Mouse (Mus musculus): ENCODE results near the gene Ache. TPM values are rescaled to one million over a fixed set of nuclear protein-coding genes. Genes with fewer than 3 reads are reported as not detected.

The Ache gene
- polyA plus RNA-seq, 1 experiment from 2014 or later, result 23.5 TPM

- Histone ChIP-seq H3K27me3 (replicated peaks) (no peaks in the 10 kb centered on the region), H3K36me3 (peaks cover 36% of the 10 kb centered on the region), H3K9me3 (replicated peaks) (no peaks in the 10 kb centered on the region), H3K9ac (peak overlapping the region; percentile 89), H3K4me3 (peak overlapping the region; percentile 75), H3K4me2 (peak overlapping the region; percentile 95), H3K27ac (ENCODE audit: poor library complexity, severe bottlenecking) (peak overlapping the region; percentile 87), H3K4me1 (replicated peaks) (peaks cover 39% of the 10 kb centered on the region)
- under 1% methylated on average over 22 of the region's 22 CpGs for WGBS
- ATAC-seq (ENCODE audit: insufficient number of reproducible peaks, low FRiP score), result peak; percentile 38; the same call in 1 of the 2 replicates
These were observed 26.3 kb downstream of the Ache start for GRCm38 (mm10) chr5:137313466-137314192.

GRCm38 (mm10) chr5:137314193-137315083 lies 27.1 kb downstream of the Ache start, which contains the start of gene Trip6:
Gene Trip6 (minus strand): TSS chr5:137314404.
- H3K27me3 ChIP-seq (replicated peaks), result no peaks in the 10 kb centered on the region
- H3K4me2 ChIP-seq, result peak within 1 kb of the TSS; percentile 95
- peaks cover 39% of the 10 kb centered on the region for H3K4me1 ChIP-seq (replicated peaks)
- H3K27ac ChIP-seq (ENCODE audit: poor library complexity, severe bottlenecking), result peak within 1 kb of the TSS; percentile 87
- no peaks in the 10 kb centered on the region for H3K9me3 ChIP-seq (replicated peaks)
- 18% methylated on average over 30 of the region's 30 CpGs for WGBS
- H3K4me3 ChIP-seq, result peak within 1 kb of the TSS; percentile 75
- H3K9ac ChIP-seq, result peak within 1 kb of the TSS; percentile 89
- ATAC-seq (ENCODE audit: insufficient number of reproducible peaks, low FRiP score), result peak; percentile 91
- H3K36me3 ChIP-seq, result peaks cover 32% of the 10 kb centered on the region

GRCm38 (mm10) chr5:137315084-137315903 lies 28.0 kb downstream of the Ache start:
- Histone ChIP-seq H3K27ac (ENCODE audit: poor library complexity, severe bottlenecking) (peak overlapping the region; percentile 87), H3K4me3 (no peak overlapping the region), H3K4me1 (replicated peaks) (peaks cover 39% of the 10 kb centered on the region), H3K9ac (peak overlapping the region; percentile 89), H3K9me3 (replicated peaks) (no peaks in the 10 kb centered on the region), H3K36me3 (peaks cover 32% of the 10 kb centered on the region), H3K4me2 (peak overlapping the region; percentile 95), H3K27me3 (replicated peaks) (no peaks in the 10 kb centered on the region)
- 41% methylated on average over 30 of the region's 30 CpGs for WGBS
- no peak; the same call in 1 of the 2 replicates for ATAC-seq (ENCODE audit: insufficient number of reproducible peaks, low FRiP score)

GRCm38 (mm10) chr5:137317361-137317760 lies 30.0 kb downstream of the Ache start:
- Histone ChIP-seq H3K4me1 (replicated peaks) (peaks cover 27% of the 10 kb centered on the region), H3K4me2 (no peak overlapping the region), H3K4me3 (no peak overlapping the region), H3K9ac (no peak overlapping the region), H3K9me3 (replicated peaks) (no peaks in the 10 kb centered on the region), H3K27me3 (replicated peaks) (no peaks in the 10 kb centered on the region), H3K27ac (ENCODE audit: poor library complexity, severe bottlenecking) (no peak overlapping the region), H3K36me3 (peaks cover 25% of the 10 kb centered on the region)
- 43% methylated on average over 8 of the region's 8 CpGs for WGBS
- ATAC-seq (ENCODE audit: insufficient number of reproducible peaks, low FRiP score), result no peak

GRCm38 (mm10) chr5:137318570-137318969 lies 31.3 kb downstream of the Ache start:
- Histone ChIP-seq H3K9ac (no peak overlapping the region), H3K4me1 (replicated peaks) (peaks cover 16% of the 10 kb centered on the region), H3K9me3 (replicated peaks) (no peaks in the 10 kb centered on the region), H3K36me3 (peaks cover 34% of the 10 kb centered on the region), H3K27ac (ENCODE audit: poor library complexity, severe bottlenecking) (no peak overlapping the region), H3K4me2 (no peak overlapping the region), H3K27me3 (replicated peaks) (no peaks in the 10 kb centered on the region), H3K4me3 (no peak overlapping the region)
- WGBS, result 75% methylated on average over 1 of the region's 1 CpGs
- ATAC-seq (ENCODE audit: insufficient number of reproducible peaks, low FRiP score), result no peak

GRCm38 (mm10) chr5:137320996-137321395 lies 33.7 kb downstream of the Ache start:
- 82% methylated on average over 3 of the region's 3 CpGs for WGBS
- Histone ChIP-seq H3K36me3 (peaks cover 48% of the 10 kb centered on the region), H3K27me3 (replicated peaks) (no peaks in the 10 kb centered on the region), H3K9me3 (replicated peaks) (no peaks in the 10 kb centered on the region), H3K4me2 (no peak overlapping the region), H3K4me1 (replicated peaks) (no peaks in the 10 kb centered on the region), H3K27ac (ENCODE audit: poor library complexity, severe bottlenecking) (no peak overlapping the region), H3K4me3 (no peak overlapping the region), H3K9ac (no peak overlapping the region)
- no peak for ATAC-seq (ENCODE audit: insufficient number of reproducible peaks, low FRiP score)

- no peak overlapping the region for H3K4me3 ChIP-seq
- H3K27me3 ChIP-seq (replicated peaks), result no peaks in the 10 kb centered on the region
- no peak overlapping the region for H3K4me2 ChIP-seq
- peaks cover 22% of the 10 kb centered on the region for H3K36me3 ChIP-seq
- ATAC-seq (ENCODE audit: insufficient number of reproducible peaks, low FRiP score), result no peak
- H3K27ac ChIP-seq (ENCODE audit: poor library complexity, severe bottlenecking), result no peak overlapping the region
- peaks cover 9% of the 10 kb centered on the region for H3K4me1 ChIP-seq (replicated peaks)
- 79% methylated on average over 7 of the region's 7 CpGs for WGBS
- no peak overlapping the region for H3K9ac ChIP-seq
- H3K9me3 ChIP-seq (replicated peaks), result no peaks in the 10 kb centered on the region
These were observed 43.6 kb downstream of the Ache start for GRCm38 (mm10) chr5:137330910-137331309.

GRCm38 (mm10) chr5:137332857-137333511 lies 45.7 kb downstream of the Ache start:
- Histone ChIP-seq H3K9ac (peak overlapping the region; percentile 86), H3K36me3 (peaks cover 15% of the 10 kb centered on the region), H3K4me2 (peak overlapping the region; percentile 100), H3K4me1 (replicated peaks) (peaks cover 22% of the 10 kb centered on the region), H3K4me3 (peak overlapping the region; percentile 86), H3K9me3 (replicated peaks) (no peaks in the 10 kb centered on the region), H3K27me3 (replicated peaks) (no peaks in the 10 kb centered on the region), H3K27ac (ENCODE audit: poor library complexity, severe bottlenecking) (no peak overlapping the region)
- 20% methylated on average over 15 of the region's 15 CpGs for WGBS
- ATAC-seq (ENCODE audit: insufficient number of reproducible peaks, low FRiP score), result peak; percentile 3; the same call in 1 of the 2 replicates

- H3K4me1 ChIP-seq (replicated peaks), result peaks cover 22% of the 10 kb centered on the region
- H3K27ac ChIP-seq (ENCODE audit: poor library complexity, severe bottlenecking), result no peak within 1 kb of the TSS
- under 1% methylated on average over 44 of the region's 44 CpGs for WGBS
- H3K27me3 ChIP-seq (replicated peaks), result no peaks in the 10 kb centered on the region
- H3K36me3 ChIP-seq, result peaks cover 11% of the 10 kb centered on the region
- ATAC-seq (ENCODE audit: insufficient number of reproducible peaks, low FRiP score), result peak; percentile 94
- peak within 1 kb of the TSS; percentile 86 for H3K9ac ChIP-seq
- H3K4me3 ChIP-seq, result peak within 1 kb of the TSS; percentile 86
- peak within 1 kb of the TSS; percentile 100 for H3K4me2 ChIP-seq
- no peaks in the 10 kb centered on the region for H3K9me3 ChIP-seq (replicated peaks)
These were observed 46.3 kb downstream of the Ache start, which contains the start of gene Slc12a9 for GRCm38 (mm10) chr5:137333512-137334174. Gene Slc12a9 (minus strand): TSS chr5:137333597.

- no peak for ATAC-seq (ENCODE audit: insufficient number of reproducible peaks, low FRiP score)
- H3K36me3 ChIP-seq, result peaks cover 11% of the 10 kb centered on the region
- H3K27ac ChIP-seq (ENCODE audit: poor library complexity, severe bottlenecking), result no peak overlapping the region
- H3K4me3 ChIP-seq, result no peak overlapping the region
- peaks cover 26% of the 10 kb centered on the region for H3K4me1 ChIP-seq (replicated peaks)
- peak overlapping the region; percentile 100 for H3K4me2 ChIP-seq
- 46% methylated on average over 10 of the region's 10 CpGs for WGBS
- no peak overlapping the region for H3K9ac ChIP-seq
- no peaks in the 10 kb centered on the region for H3K9me3 ChIP-seq (replicated peaks)
- H3K27me3 ChIP-seq (replicated peaks), result no peaks in the 10 kb centered on the region
These were observed 47.0 kb downstream of the Ache start for GRCm38 (mm10) chr5:137334317-137334716.

All from heart, embryonic 12.5 days (tissue).